Mouse (Mus musculus) heart, postnatal 25 days (tissue): ENCODE results near the gene Dnase2a. TPM values are rescaled to one million over a fixed set of nuclear protein-coding genes. Genes with fewer than 3 reads are reported as not detected.

Experiments
- DNase-seq: peaks from one replicate; pipeline ENCODE4 v3.0.0; 2022; ENCODE audit warnings: low spot score
- intact Hi-C: fragments of 180-260 bp; cut with DNase I; formaldehyde crosslinking; loops from one replicate; pipeline ENCODE4 v1.15.1; 2025
- total RNA-seq, 2 experiments: library from RNA; stranded (reverse); gene quantifications; 2 replicates each; pipeline ENCODE4 v1.2.3; 2021

Gene Dnase2a
- total RNA-seq, 2 experiments from 2014 or later = 7.7 to 7.9 TPM

- no peak for DNase-seq
- intact Hi-C loops = no loop called here
Measured at GRCm38 (mm10) chr8:84933767-84934559, 25.6 kb downstream of the Dnase2a start.

GRCm38 (mm10) chr8:84934860-84935259 is 26.5 kb downstream of the Dnase2a start:
- intact Hi-C loops = no loop called here
- DNase-seq = no peak

GRCm38 (mm10) chr8:84935489-84935888 is 27.1 kb downstream of the Dnase2a start:
- intact Hi-C loops = no loop called here
- DNase-seq = no peak

GRCm38 (mm10) chr8:84936041-84936961 is 27.9 kb downstream of the Dnase2a start:
- DNase-seq = no peak
- intact Hi-C loops = no loop called here

GRCm38 (mm10) chr8:84936962-84937546 is 28.7 kb downstream of the Dnase2a start, which contains the start of gene Mast1:
Gene Mast1, minus strand, starts transcription at chr8:84937359.
- intact Hi-C loops = no loop called here

GRCm38 (mm10) chr8:84937620-84938485 is 29.5 kb downstream of the Dnase2a start:
- intact Hi-C loops = no loop called here
- DNase-seq = no peak

More at GRCm38 (mm10) chr8:84936962-84937546, 28.7 kb downstream of the Dnase2a start, which contains the start of gene Mast1:
- no peak for DNase-seq

GRCm38 (mm10) chr8:84943699-84944098 is 35.3 kb downstream of the Dnase2a start:
- no peak for DNase-seq
- intact Hi-C loops = no loop called here

GRCm38 (mm10) chr8:84944478-84945160 is 36.3 kb downstream of the Dnase2a start:
- no peak for DNase-seq
- intact Hi-C loops = no loop called here

GRCm38 (mm10) chr8:84945235-84945632 is 36.9 kb downstream of the Dnase2a start:
- intact Hi-C loops = no loop called here
- no peak for DNase-seq

GRCm38 (mm10) chr8:84945633-84946527 is 37.5 kb downstream of the Dnase2a start:
- intact Hi-C loops = no loop called here
- no peak for DNase-seq

GRCm38 (mm10) chr8:84946528-84947240 is 38.3 kb downstream of the Dnase2a start, which contains the start of gene Rtbdn:
Gene Rtbdn, plus strand, starts transcription at chr8:84946991.
- intact Hi-C loops = no loop called here
- no peak for DNase-seq

GRCm38 (mm10) chr8:84947241-84947545 is 38.8 kb downstream of the Dnase2a start:
- intact Hi-C loops = no loop called here
- DNase-seq = no peak

- intact Hi-C loops = no loop called here
- no peak for DNase-seq
Measured at GRCm38 (mm10) chr8:84949753-84950152, 41.4 kb downstream of the Dnase2a start.

GRCm38 (mm10) chr8:84952612-84953255 is 44.4 kb downstream of the Dnase2a start:
- DNase-seq = no peak
- intact Hi-C loops = no loop called here

- intact Hi-C loops = no loop called here
- DNase-seq = no peak
Measured at GRCm38 (mm10) chr8:84956768-84957167, 48.4 kb downstream of the Dnase2a start.

- intact Hi-C loops = loop anchor here (5.0 kb wide), 1 partner anchor 37 kb away; no protein-coding TSS in a partner anchor
- no peak for DNase-seq
Measured at GRCm38 (mm10) chr8:84959811-84960210, 51.5 kb downstream of the Dnase2a start.

- no peak for DNase-seq
- intact Hi-C loops = loop anchor here (5.0 kb wide), 1 partner anchor 33 kb away; no protein-coding TSS in a partner anchor
Measured at GRCm38 (mm10) chr8:84963952-84964351, 55.6 kb downstream of the Dnase2a start.
